Mouse (Mus musculus) cortical plate, adult 2 months (tissue): ENCODE data around the gene Zfp583. TPM values are rescaled to one million over a fixed set of nuclear protein-coding genes. Genes with fewer than 3 reads are reported as not detected.
"Not testable (repeated sequence)": the region's sequence is repeated elsewhere in the genome, so short reads cannot be mapped to it uniquely, and the experiment has no call there.

Experiments
- H3K27ac ChIP-seq: fragments of 200-500 bp; 2 replicates; pipeline ENCODE4 v1.5.1; 2012; ENCODE audit warnings: low read length, control low read depth, inconsistent platforms; ENCODE audit not compliant: insufficient read depth
- H3K4me1 ChIP-seq: fragments of 200-500 bp; 2 replicates; pipeline ENCODE4 v1.6.1; 2011; ENCODE audit warnings: low read length; ENCODE audit not compliant: control insufficient read depth, insufficient read depth
- H3K4me3 ChIP-seq: fragments of 200-500 bp; 2 replicates; pipeline ENCODE4 v1.5.1; 2011; ENCODE audit warnings: mild to moderate bottlenecking, low read length, control low read depth; ENCODE audit not compliant: insufficient read depth
- CTCF ChIP-seq: fragments of 200-500 bp; IDR thresholded peaks from 2 replicates; pipeline ENCODE4 v1.5.1; 2011; ENCODE audit warnings: mild to moderate bottlenecking, control low read depth, low read length; ENCODE audit not compliant: insufficient read depth; ENCODE audit errors: extremely low read depth
- POLR2A ChIP-seq: fragments of 200-500 bp; IDR thresholded peaks from 2 replicates; pipeline ENCODE4 v1.6.1; 2011; ENCODE audit warnings: mild to moderate bottlenecking, low read length, control low read depth; ENCODE audit not compliant: insufficient read depth; ENCODE audit errors: extremely low read depth
- polyA plus RNA-seq: library from polyadenylated mRNA; depleted of rRNA; stranded (reverse); fragments of >200 nt; gene quantifications from 2 replicates; pipeline ENCODE4 v1.2.3, GENCODE M21; 2012

Zfp583 gene
- polyA plus RNA-seq, 1 experiment: 8.0 TPM

- Histone ChIP-seq H3K27ac (no peak overlapping the region), H3K4me3 (no peak overlapping the region), H3K4me1 (no peaks in the 10 kb centered on the region; the same call in 1 of the 2 replicates)
- TF ChIP-seq CTCF (no peak), POLR2A (no peak)
Observed at GRCm38 (mm10) chr7:6360477-6361060, 29.5 kb upstream of the Zfp583 start.

- Histone ChIP-seq H3K27ac (no peak overlapping the region), H3K4me3 (no peak overlapping the region), H3K4me1 (no peaks in the 10 kb centered on the region; the same call in 1 of the 2 replicates)
- no peak for TF ChIP-seq POLR2A
- TF ChIP-seq CTCF: no peak
Observed at GRCm38 (mm10) chr7:6358937-6359590, 28.0 kb upstream of the Zfp583 start.

GRCm38 (mm10) chr7:6358121-6358520 lies 27.0 kb upstream of the Zfp583 start:
- TF ChIP-seq CTCF: no peak
- TF ChIP-seq POLR2A: no peak
- no peak overlapping the region for H3K27ac ChIP-seq
- H3K4me1 ChIP-seq: no peaks in the 10 kb centered on the region
- H3K4me3 ChIP-seq: no peak overlapping the region

- TF ChIP-seq CTCF: no peak
- TF ChIP-seq POLR2A: no peak
- H3K27ac ChIP-seq: no peak overlapping the region
- peak overlapping the region; percentile 49 for H3K4me3 ChIP-seq
- H3K4me1 ChIP-seq: no peaks in the 10 kb centered on the region
Observed at GRCm38 (mm10) chr7:6344124-6344523, 13.0 kb upstream of the Zfp583 start.

GRCm38 (mm10) chr7:6343501-6344071 lies 12.5 kb upstream of the Zfp583 start, which contains the start of gene Gm3854:
Gm3854 (plus strand) TSS chr7:6343759.
- H3K4me3 ChIP-seq: peak within 1 kb of the TSS; percentile 49

GRCm38 (mm10) chr7:6339865-6340264 lies 8.8 kb upstream of the Zfp583 start:
- no peak for TF ChIP-seq CTCF
- TF ChIP-seq POLR2A: no peak
- Histone ChIP-seq H3K4me1 (no peaks in the 10 kb centered on the region), H3K4me3 (no peak overlapping the region), H3K27ac (no peak overlapping the region)

More at GRCm38 (mm10) chr7:6343501-6344071, 12.5 kb upstream of the Zfp583 start, which contains the start of gene Gm3854:
- Histone ChIP-seq H3K4me1 (no peaks in the 10 kb centered on the region), H3K27ac (peak within 1 kb of the TSS; percentile 88)
- peak; percentile 55 for TF ChIP-seq POLR2A
- no peak for TF ChIP-seq CTCF

GRCm38 (mm10) chr7:6330458-6331232 lies 440 bp downstream of the Zfp583 start:
- no peak for TF ChIP-seq POLR2A
- TF ChIP-seq CTCF: no peak
- Histone ChIP-seq H3K4me1 (peaks cover 3% of the 10 kb centered on the region; the same call in 1 of the 2 replicates), H3K4me3 (peak overlapping the region; percentile 95), H3K27ac (peak overlapping the region; percentile 77)

- not testable (repeated sequence) for H3K4me1 ChIP-seq, H3K4me3 ChIP-seq, H3K27ac ChIP-seq
Observed at GRCm38 (mm10) chr7:6300796-6301195, 30.3 kb downstream of the Zfp583 start.

- H3K27ac ChIP-seq, H3K4me3 ChIP-seq, H3K4me1 ChIP-seq: not testable (repeated sequence)
Observed at GRCm38 (mm10) chr7:6291121-6291520, 40.0 kb downstream of the Zfp583 start.
